Mouse (Mus musculus): ENCODE data around the gene Zfp275. TPM values are rescaled to one million over a fixed set of nuclear protein-coding genes. Genes with fewer than 3 reads are reported as not detected.
"Not testable (repeated sequence)": the region's sequence is repeated elsewhere in the genome, so short reads cannot be mapped to it uniquely, and the experiment has no call there.

The Zfp275 gene
- 1.8 and 2.9 TPM in 2 replicates for polyA plus RNA-seq (2015; fragmentation: Nextera tagmentation; extraction: Ambion mirVana)

- H3K27ac ChIP-seq = no peak within 1 kb of the TSS
- DNase-seq (peak; percentile 51), ATAC-seq (ENCODE audit: low read depth) (peak; percentile 92)
- peaks cover 17% of the 10 kb centered on the region for H3K4me1 ChIP-seq (replicated peaks)
- no peaks in the 10 kb centered on the region for H3K9me3 ChIP-seq (replicated peaks)
- no peaks in the 10 kb centered on the region for H3K36me3 ChIP-seq
- H3K27me3 ChIP-seq = 0 out of 2 replicates have a peak, but pooled peaks cover 2% of the 10 kb centered on the region
- H3K4me2 ChIP-seq = peak within 1 kb of the TSS; percentile 72
- H3K4me3 ChIP-seq (replicated peaks) = peak within 1 kb of the TSS; percentile 66
- WGBS (ENCODE audit: insufficient replicate concordance) = 16% methylated on average over 36 of the region's 37 CpGs
- H3K9ac ChIP-seq = peak within 1 kb of the TSS; percentile 65
Measured at GRCm38 (mm10) chrX:73342483-73342895, at the start of gene Zfp275. Zfp275 (plus strand) TSS chrX:73342621.

- not testable (repeated sequence) for H3K4me1 ChIP-seq (replicated peaks); DNase-seq; H3K4me2 ChIP-seq; H3K27ac ChIP-seq; ATAC-seq (ENCODE audit: low read depth); H3K4me3 ChIP-seq (replicated peaks); H3K36me3 ChIP-seq; H3K27me3 ChIP-seq; H3K9me3 ChIP-seq (replicated peaks); H3K9ac ChIP-seq
- 76% methylated on average over 15 of the region's 17 CpGs for WGBS (ENCODE audit: insufficient replicate concordance)
Measured at GRCm38 (mm10) chrX:73292876-73293275, 49.5 kb upstream of the Zfp275 start, which contains the start of the genes Xlr5a and Xlr5c. Xlr5a (minus strand) TSS chrX:73292976. Xlr5c (minus strand) TSS chrX:73292976.

- H3K27me3 ChIP-seq; H3K9me3 ChIP-seq (replicated peaks); H3K4me2 ChIP-seq; DNase-seq; H3K9ac ChIP-seq; H3K4me3 ChIP-seq (replicated peaks); H3K36me3 ChIP-seq; H3K4me1 ChIP-seq (replicated peaks); H3K27ac ChIP-seq; ATAC-seq (ENCODE audit: low read depth): not testable (repeated sequence)
- WGBS (ENCODE audit: insufficient replicate concordance) = 48% methylated on average over 9 of the region's 10 CpGs
Measured at GRCm38 (mm10) chrX:73295745-73296144, 46.7 kb upstream of the Zfp275 start.

- ATAC-seq (ENCODE audit: low read depth) (no peak), DNase-seq (no peak)
- H3K36me3 ChIP-seq = no peaks in the 10 kb centered on the region
- no peak overlapping the region for H3K9ac ChIP-seq
- no peaks in the 10 kb centered on the region for H3K9me3 ChIP-seq (replicated peaks)
- no peaks in the 10 kb centered on the region for H3K4me1 ChIP-seq (replicated peaks)
- H3K4me2 ChIP-seq = no peak overlapping the region
- H3K4me3 ChIP-seq (replicated peaks) = no peak overlapping the region
- H3K27ac ChIP-seq = no peak overlapping the region
- no peaks in the 10 kb centered on the region for H3K27me3 ChIP-seq
- WGBS (ENCODE audit: insufficient replicate concordance) = 20% methylated on average over 3 of the region's 3 CpGs
Measured at GRCm38 (mm10) chrX:73312522-73312921, 29.9 kb upstream of the Zfp275 start.

- ATAC-seq (ENCODE audit: low read depth) (no peak), DNase-seq (no peak)
- H3K27ac ChIP-seq = no peak overlapping the region
- no peaks in the 10 kb centered on the region for H3K36me3 ChIP-seq
- WGBS (ENCODE audit: insufficient replicate concordance) = 54% methylated on average over 3 of the region's 3 CpGs
- H3K4me1 ChIP-seq (replicated peaks) = no peaks in the 10 kb centered on the region
- no peak overlapping the region for H3K4me3 ChIP-seq (replicated peaks)
- no peaks in the 10 kb centered on the region for H3K9me3 ChIP-seq (replicated peaks)
- H3K9ac ChIP-seq = no peak overlapping the region
- no peak overlapping the region for H3K4me2 ChIP-seq
- no peaks in the 10 kb centered on the region for H3K27me3 ChIP-seq
Measured at GRCm38 (mm10) chrX:73321029-73321428, 21.4 kb upstream of the Zfp275 start.

GRCm38 (mm10) chrX:73327215-73327614 is 15.2 kb upstream of the Zfp275 start:
- no peak for DNase-seq
- 55% methylated on average over 2 of the region's 2 CpGs for WGBS (ENCODE audit: insufficient replicate concordance)
- H3K27me3 ChIP-seq = 0 out of 2 replicates have a peak, but pooled peaks cover 6% of the 10 kb centered on the region
- H3K9me3 ChIP-seq (replicated peaks) = no peaks in the 10 kb centered on the region
- H3K4me2 ChIP-seq = no peak overlapping the region
- H3K27ac ChIP-seq = no peak overlapping the region
- H3K9ac ChIP-seq = no peak overlapping the region
- ATAC-seq (ENCODE audit: low read depth) = no peak
- H3K4me1 ChIP-seq (replicated peaks) = no peaks in the 10 kb centered on the region
- no peak overlapping the region for H3K4me3 ChIP-seq (replicated peaks)
- no peaks in the 10 kb centered on the region for H3K36me3 ChIP-seq

GRCm38 (mm10) chrX:73333548-73333947 is 8.9 kb upstream of the Zfp275 start:
- DNase-seq = no peak
- no peak for ATAC-seq (ENCODE audit: low read depth)
- no peak overlapping the region for H3K9ac ChIP-seq
- no peaks in the 10 kb centered on the region for H3K9me3 ChIP-seq (replicated peaks)
- no peaks in the 10 kb centered on the region for H3K36me3 ChIP-seq
- no peak overlapping the region for H3K4me3 ChIP-seq (replicated peaks)
- no peak overlapping the region for H3K4me2 ChIP-seq
- H3K27ac ChIP-seq = no peak overlapping the region
- H3K4me1 ChIP-seq (replicated peaks) = no peaks in the 10 kb centered on the region
- 0 out of 2 replicates have a peak, but pooled peaks cover 3% of the 10 kb centered on the region for H3K27me3 ChIP-seq

- no peak for DNase-seq
- no peak within 1 kb of the TSS for H3K9ac ChIP-seq
- H3K27ac ChIP-seq = no peak within 1 kb of the TSS
- H3K9me3 ChIP-seq (replicated peaks) = no peaks in the 10 kb centered on the region
- ATAC-seq (ENCODE audit: low read depth) = no peak
- H3K27me3 ChIP-seq = 0 out of 2 replicates have a peak, but pooled peaks cover 3% of the 10 kb centered on the region
- H3K4me3 ChIP-seq (replicated peaks) = no peak within 1 kb of the TSS
- 75% methylated on average over 4 of the region's 4 CpGs for WGBS (ENCODE audit: insufficient replicate concordance)
- H3K4me2 ChIP-seq = no peak within 1 kb of the TSS
- H3K4me1 ChIP-seq (replicated peaks) = no peaks in the 10 kb centered on the region
- H3K36me3 ChIP-seq = no peaks in the 10 kb centered on the region
Measured at GRCm38 (mm10) chrX:73336740-73337139, 5.7 kb upstream of the Zfp275 start, which contains the start of gene Gm45015. Gm45015 (minus strand) TSS chrX:73336840.

- no peak overlapping the region for H3K4me2 ChIP-seq
- no peak for ATAC-seq (ENCODE audit: low read depth)
- WGBS (ENCODE audit: insufficient replicate concordance) = 10% methylated on average over 1 of the region's 1 CpGs
- H3K4me1 ChIP-seq (replicated peaks) = peaks cover 17% of the 10 kb centered on the region
- no peak overlapping the region for H3K4me3 ChIP-seq (replicated peaks)
- no peak overlapping the region for H3K9ac ChIP-seq
- 0 out of 2 replicates have a peak, but pooled peaks cover 2% of the 10 kb centered on the region for H3K27me3 ChIP-seq
- no peaks in the 10 kb centered on the region for H3K36me3 ChIP-seq
- no peaks in the 10 kb centered on the region for H3K9me3 ChIP-seq (replicated peaks)
- H3K27ac ChIP-seq = no peak overlapping the region
- no peak for DNase-seq
Measured at GRCm38 (mm10) chrX:73341473-73341872, 948 bp upstream of the Zfp275 start.

GRCm38 (mm10) chrX:73342068-73342467 is 353 bp upstream of the Zfp275 start:
- ATAC-seq (ENCODE audit: low read depth) = peak; percentile 13; the same call in 1 of the 2 replicates
- Histone ChIP-seq H3K4me1 (replicated peaks) (peaks cover 17% of the 10 kb centered on the region), H3K4me2 (peak overlapping the region; percentile 72), H3K9ac (no peak overlapping the region), H3K36me3 (no peaks in the 10 kb centered on the region), H3K4me3 (replicated peaks) (peak overlapping the region; percentile 66), H3K27me3 (0 out of 2 replicates have a peak, but pooled peaks cover 2% of the 10 kb centered on the region), H3K27ac (no peak overlapping the region), H3K9me3 (replicated peaks) (no peaks in the 10 kb centered on the region)
- WGBS (ENCODE audit: insufficient replicate concordance) = 30% methylated on average over 3 of the region's 3 CpGs
- no peak for DNase-seq

- Histone ChIP-seq H3K36me3 (no peaks in the 10 kb centered on the region), H3K9ac (peak overlapping the region; percentile 65), H3K4me2 (peak overlapping the region; percentile 72), H3K9me3 (replicated peaks) (no peaks in the 10 kb centered on the region), H3K4me3 (replicated peaks) (peak overlapping the region; percentile 66), H3K27ac (no peak overlapping the region), H3K4me1 (replicated peaks) (peaks cover 17% of the 10 kb centered on the region), H3K27me3 (0 out of 2 replicates have a peak, but pooled peaks cover 2% of the 10 kb centered on the region)
- peak; percentile 30; the same call in 1 of the 2 replicates for ATAC-seq (ENCODE audit: low read depth)
- WGBS (ENCODE audit: insufficient replicate concordance) = 18% methylated on average over 15 of the region's 15 CpGs
- DNase-seq = no peak
Measured at GRCm38 (mm10) chrX:73342941-73343735, 717 bp downstream of the Zfp275 start.
